Mouse (Mus musculus): ENCODE results near the gene Mcm3. TPM values are rescaled to one million over a fixed set of nuclear protein-coding genes. Genes with fewer than 3 reads are reported as not detected.

The Mcm3 gene
- 10 to 100 TPM; 46.3 to 81.6 TPM for polyA plus RNA-seq (2017; shearing (Covaris generic))

- ATAC-seq, result peak; percentile 98
These were observed at the start of gene Mcm3 for GRCm38 (mm10) chr1:20819771-20820605. Gene Mcm3 (minus strand): TSS chr1:20820312.

- ATAC-seq, result no peak
These were observed 47.9 kb upstream of the Mcm3 start for GRCm38 (mm10) chr1:20868036-20868435.

- no peak for ATAC-seq
These were observed 47.3 kb upstream of the Mcm3 start for GRCm38 (mm10) chr1:20867241-20867902.

- ATAC-seq, result no peak
These were observed 43.5 kb upstream of the Mcm3 start for GRCm38 (mm10) chr1:20863452-20864172.

- no peak for ATAC-seq
These were observed 41.8 kb upstream of the Mcm3 start for GRCm38 (mm10) chr1:20861865-20862264.

- ATAC-seq, result no peak
These were observed 40.7 kb upstream of the Mcm3 start for GRCm38 (mm10) chr1:20860775-20861174.

- ATAC-seq, result no peak
These were observed 37.1 kb upstream of the Mcm3 start for GRCm38 (mm10) chr1:20856924-20857902.

- ATAC-seq, result no peak
These were observed 19.8 kb upstream of the Mcm3 start for GRCm38 (mm10) chr1:20839911-20840310.

GRCm38 (mm10) chr1:20836551-20837125, 16.5 kb upstream of the Mcm3 start:
- ATAC-seq, result no peak

GRCm38 (mm10) chr1:20833141-20833511, 13.0 kb upstream of the Mcm3 start:
- ATAC-seq, result no peak

- ATAC-seq, result no peak
These were observed 12.5 kb upstream of the Mcm3 start for GRCm38 (mm10) chr1:20832473-20833140.

- no peak for ATAC-seq
These were observed 10.4 kb upstream of the Mcm3 start for GRCm38 (mm10) chr1:20830546-20830945.

- no peak for ATAC-seq
These were observed 7.9 kb upstream of the Mcm3 start for GRCm38 (mm10) chr1:20828061-20828460.

GRCm38 (mm10) chr1:20825036-20825435, 4.9 kb upstream of the Mcm3 start:
- ATAC-seq, result no peak

- no peak for ATAC-seq
These were observed 3.8 kb upstream of the Mcm3 start for GRCm38 (mm10) chr1:20823906-20824305.

GRCm38 (mm10) chr1:20823471-20823870, 3.4 kb upstream of the Mcm3 start:
- ATAC-seq, result no peak

GRCm38 (mm10) chr1:20820959-20821358, 847 bp upstream of the Mcm3 start:
- no peak for ATAC-seq

- ATAC-seq, result no peak
These were observed 2.5 kb downstream of the Mcm3 start for GRCm38 (mm10) chr1:20817596-20817995.

GRCm38 (mm10) chr1:20817172-20817571, 2.9 kb downstream of the Mcm3 start:
- ATAC-seq, result no peak

- ATAC-seq, result no peak
These were observed 5.6 kb downstream of the Mcm3 start for GRCm38 (mm10) chr1:20814521-20814920.

GRCm38 (mm10) chr1:20804526-20804925, 15.6 kb downstream of the Mcm3 start:
- no peak for ATAC-seq

Measured in CD4-positive, CD25-positive, alpha-beta regulatory T cell, adult 4 months (primary cell).